Mouse (Mus musculus) erythroid progenitor cell, adult 5-6 weeks (primary cell): ENCODE measurements around the gene Gm45808. TPM values are rescaled to one million over a fixed set of nuclear protein-coding genes. Genes with fewer than 3 reads are reported as not detected.
"Not testable (repeated sequence)": the region's sequence is repeated elsewhere in the genome, so short reads cannot be mapped to it uniquely, and the experiment has no call there.

ENCODE experiments used
- ATAC-seq: replicated peaks from 2 replicates; pipeline ENCODE4 v1.8.0; 2016; ENCODE audit warnings: moderate number of reproducible peaks, mild to moderate bottlenecking, moderate TSS enrichment, inconsistent platforms; ENCODE audit not compliant: poor library complexity, low FRiP score, severe bottlenecking
- total RNA-seq, 2 experiments: library from RNA; stranded (forward) in 1 of 2; stranded (reverse) in 1 of 2; fragments of 150-400 nt in 1 of 2; fragments of 186-747, 209-891 nt in 1 of 2; gene quantifications; 2 replicates each; pipeline versions ENCODE4 v1.2.3 to v1.2.4; 2015 to 2017; ENCODE audit warnings: low replicate concordance in 2 of 2

Gm45808 gene
- total RNA-seq, 2 experiments from 2014 or later: 4.9 TPM; not detected in 1

GRCm38 (mm10) chr7:45509912-45510787, 23.5 kb upstream of the Gm45808 start, which contains the start of gene Nucb1:
TSS of gene Nucb1 (minus strand) at chr7:45510406.
- ATAC-seq: peak; percentile 80

GRCm38 (mm10) chr7:45509181-45509882, 22.7 kb upstream of the Gm45808 start:
- ATAC-seq: peak; percentile 60

GRCm38 (mm10) chr7:45508561-45508960, 21.9 kb upstream of the Gm45808 start:
- ATAC-seq: peak; percentile 82

- ATAC-seq: no peak
Observed at GRCm38 (mm10) chr7:45507583-45507982, 21.0 kb upstream of the Gm45808 start.

GRCm38 (mm10) chr7:45498427-45498826, 11.8 kb upstream of the Gm45808 start:
- ATAC-seq: no peak

GRCm38 (mm10) chr7:45494548-45494947, 7.9 kb upstream of the Gm45808 start:
- ATAC-seq: no peak

GRCm38 (mm10) chr7:45492951-45493350, 6.3 kb upstream of the Gm45808 start:
- ATAC-seq: no peak

GRCm38 (mm10) chr7:45492225-45492844, 5.7 kb upstream of the Gm45808 start:
- ATAC-seq: no peak

GRCm38 (mm10) chr7:45491264-45491663, 4.7 kb upstream of the Gm45808 start:
- ATAC-seq: no peak

GRCm38 (mm10) chr7:45490822-45491221, 4.2 kb upstream of the Gm45808 start:
- ATAC-seq: no peak

- ATAC-seq: no peak
Observed at GRCm38 (mm10) chr7:45489578-45489977, 3.0 kb upstream of the Gm45808 start.

- ATAC-seq: peak; percentile 72
Observed at GRCm38 (mm10) chr7:45488293-45489204, 1.9 kb upstream of the Gm45808 start, which contains the start of gene Dhdh. TSS of gene Dhdh (minus strand) at chr7:45488805.

GRCm38 (mm10) chr7:45487861-45488292, 1.3 kb upstream of the Gm45808 start:
- ATAC-seq: no peak

- ATAC-seq: no peak
Observed at GRCm38 (mm10) chr7:45486158-45486557, 453 bp downstream of the Gm45808 start.

GRCm38 (mm10) chr7:45484985-45485384, 1.6 kb downstream of the Gm45808 start:
- not testable (repeated sequence) for ATAC-seq

- no peak for ATAC-seq
Observed at GRCm38 (mm10) chr7:45482166-45482565, 4.4 kb downstream of the Gm45808 start.

GRCm38 (mm10) chr7:45481374-45481927, 5.2 kb downstream of the Gm45808 start, which contains the start of gene Tulp2:
TSS of gene Tulp2 (plus strand) at chr7:45481877.
- ATAC-seq: peak; percentile 90

GRCm38 (mm10) chr7:45480310-45480709, 6.3 kb downstream of the Gm45808 start:
- not testable (repeated sequence) for ATAC-seq

- ATAC-seq: no peak
Observed at GRCm38 (mm10) chr7:45478774-45479173, 7.8 kb downstream of the Gm45808 start.
